Mouse (Mus musculus) activated CD4-positive, CD25-positive, alpha-beta regulatory T cell, adult 4 months (primary cell): Measurements from ENCODE around the gene Gm28778. TPM values are rescaled to one million over a fixed set of nuclear protein-coding genes. Genes with fewer than 3 reads are reported as not detected.

ENCODE experiments used
- polyA plus RNA-seq, 2 experiments: library from polyadenylated mRNA; unstranded; fragments of 100-300 nt; shearing (Covaris generic); gene quantifications; one replicate each; pipeline ENCODE4 v1.2.1; 2017

Gm28778 gene
- polyA plus RNA-seq, 2 experiments from 2014 or later, result 0.63 TPM; not detected in 1

Other genes with a start within 250 kb of the Gm28778 start
- gene Mstn, start 235.5 kb upstream of the Gm28778 start, polyA plus RNA-seq, result not detected
- gene 1700019A02Rik, start 109.5 kb upstream of the Gm28778 start, polyA plus RNA-seq, result not detected
- gene Pms1, start 93 bp upstream of the Gm28778 start, polyA plus RNA-seq, result 10 to 100 TPM; 25.1 to 32.1 TPM
- gene Ormdl1, start within 50 bp of the Gm28778 start, polyA plus RNA-seq, result 10 to 100 TPM; 64.8 to 81.9 TPM
- gene Osgepl1, start 16.5 kb downstream of the Gm28778 start, polyA plus RNA-seq, result 10 to 100 TPM; 15.7 to 19.3 TPM
- 10 to 100 TPM in 1 of 2 experiments, not detected in 1; 20.4 TPM for gene Asdurf, start 55.5 kb downstream of the Gm28778 start, polyA plus RNA-seq
- gene Gm28551, start 55.6 kb downstream of the Gm28778 start, polyA plus RNA-seq, result under 1 TPM; 0.28 to 0.62 TPM
- gene Asnsd1, start 55.6 kb downstream of the Gm28778 start, polyA plus RNA-seq, result 10 to 100 TPM; 56.8 to 68.4 TPM